Comparison of ENCODE assay signal across 8 mouse cellular contexts in the genomic region with DNA sequence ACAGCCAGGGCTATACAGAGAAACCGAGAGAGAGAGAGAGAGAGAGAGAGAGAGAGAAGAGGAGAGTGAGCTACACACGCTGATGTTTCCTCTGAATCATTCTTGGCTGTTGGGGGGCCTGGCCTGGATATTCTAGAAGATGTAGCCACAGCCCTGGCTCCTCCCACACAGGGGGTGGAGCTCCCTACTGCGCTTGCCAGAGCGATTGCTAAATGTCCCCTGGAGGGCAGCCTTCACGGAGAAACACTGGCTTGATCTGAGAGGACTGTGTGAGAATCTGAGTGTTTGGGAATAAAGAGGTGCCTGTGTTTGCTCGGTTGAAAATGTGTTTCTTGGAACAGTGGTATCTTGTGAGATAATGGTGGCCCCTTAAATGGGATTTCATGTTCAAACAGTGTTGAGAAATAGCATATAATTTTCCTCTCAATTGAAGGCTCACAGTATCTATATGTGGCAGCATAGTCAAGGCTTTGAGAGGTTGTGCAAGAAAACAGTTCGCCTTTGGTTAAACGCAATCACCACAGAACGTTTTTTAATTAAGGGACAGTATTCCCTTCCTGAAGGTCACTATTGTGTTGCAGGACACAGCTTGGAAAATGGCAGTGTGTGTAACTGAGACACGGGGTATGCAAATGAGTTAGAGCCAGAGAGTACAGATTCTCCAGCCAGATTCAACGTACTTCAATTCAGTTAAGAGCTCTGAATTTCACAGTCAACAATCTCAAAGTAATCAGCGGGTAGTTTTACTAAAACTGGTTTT. TPM values are rescaled to one million over a fixed set of nuclear protein-coding genes. Genes with fewer than 3 reads are reported as not detected.
DNase-seq lines count a peak whose midpoint lies in the region; ATAC-seq and TF ChIP-seq lines count a peak whose summit lies in the region.
"Had no signal": no experiment of that assay in that cellular context is flagged by ENCODE, and none has a peak within 500 bp of the region (broad histone marks: within the 10 kb centered on the region; RNA-seq: fewer than 3 reads in every experiment).

No protein-coding gene starts in this region.

- peak; percentile 77 for DNase-seq in 3134 (ENCODE audit: extremely low read depth, insufficient read length, low spot score)
- peak; percentile 77 for DNase-seq in A20 (ENCODE audit: low read depth, low spot score)
- peak; percentile 24 for DNase-seq in c-Kit-negative CD71-positive TER-119-positive erythroid progenitor cells, embryonic 14.5 days (ENCODE audit: low read depth, low spot score)
- DNase-seq in heart, adult 18-20 months, result peak; percentile 88 to 89
- peak; percentile 87 for DNase-seq in lung, embryonic 14.5 days
- peak; percentile 80 for DNase-seq in stomach, postnatal 0 days (ENCODE audit: low spot score)

- H3K4me3 ChIP-seq in kidney, embryonic 15.5 days (replicated peaks), result no peak overlapping the region
- H3K4me3 ChIP-seq in lung, embryonic 14.5 days (ENCODE audit: low read depth, low read length), result no peak overlapping the region
- no peak overlapping the region for H3K4me3 ChIP-seq in stomach, postnatal 0 days (ENCODE audit: low read depth, low read length)
- H3K4me3 ChIP-seq: neural tube, embryonic 12.5 days had no signal

- ATAC-seq in kidney, embryonic 15.5 days (replicated peaks; ENCODE audit: low FRiP score), result peak; percentile 74; the same call in 1 of the 2 replicates
- peak; percentile 89 for ATAC-seq in lung, embryonic 14.5 days (ENCODE audit: insufficient read depth)
- ATAC-seq in stomach, postnatal 0 days (ENCODE audit: low FRiP score, low TSS enrichment), result peak; percentile 91

- 54% methylated on average over 12 of the region's 12 CpGs for WGBS in kidney, embryonic 15.5 days
- 36% methylated on average over 12 of the region's 12 CpGs for WGBS in lung, embryonic 14.5 days
- whole genome bisulfite sequencing in stomach, postnatal 0 days, result 43% methylated on average over 12 of the region's 12 CpGs

- H3K4me1 ChIP-seq in kidney, embryonic 15.5 days, result peaks cover 6% of the 10 kb centered on the region; the same call in 1 of the 2 replicates
- H3K4me1 ChIP-seq in lung, embryonic 14.5 days (ENCODE audit: insufficient read depth), result no peaks in the 10 kb centered on the region
- no peaks in the 10 kb centered on the region for H3K4me1 ChIP-seq in stomach, postnatal 0 days (replicated peaks; ENCODE audit: control insufficient read depth, insufficient read depth)
- H3K4me1 ChIP-seq: neural tube, embryonic 12.5 days had no signal

- peak; percentile 50 for TF ChIP-seq CTCF in lung, embryonic 14.5 days (IDR thresholded peaks at IDR 0.05; ENCODE audit: low read depth)
- peak; percentile 72 for TF ChIP-seq CTCF in stomach, postnatal 0 days (IDR thresholded peaks at IDR 0.05; ENCODE audit: low read depth)

- H3K27me3 ChIP-seq in kidney, embryonic 15.5 days, result no peaks in the 10 kb centered on the region; the same call in 1 of the 2 replicates
- no peaks in the 10 kb centered on the region for H3K27me3 ChIP-seq in lung, embryonic 14.5 days (ENCODE audit: insufficient read depth, low read length)
- no peaks in the 10 kb centered on the region for H3K27me3 ChIP-seq in stomach, postnatal 0 days (ENCODE audit: control insufficient read depth, insufficient read depth, low read length)
- H3K27me3 ChIP-seq: neural tube, embryonic 12.5 days had no signal

- H3K9ac ChIP-seq in kidney, embryonic 15.5 days, result no peak overlapping the region
- H3K9ac ChIP-seq in lung, embryonic 14.5 days, result no peak overlapping the region
- H3K9ac ChIP-seq in stomach, postnatal 0 days (ENCODE audit: low read length), result no peak overlapping the region
- H3K9ac ChIP-seq: neural tube, embryonic 12.5 days had no signal

- no peaks in the 10 kb centered on the region for H3K36me3 ChIP-seq in kidney, embryonic 15.5 days
- no peaks in the 10 kb centered on the region for H3K36me3 ChIP-seq in lung, embryonic 14.5 days (ENCODE audit: insufficient read depth)
- no peaks in the 10 kb centered on the region for H3K36me3 ChIP-seq in stomach, postnatal 0 days (ENCODE audit: control insufficient read depth, insufficient read depth, low read length)
- H3K36me3 ChIP-seq: neural tube, embryonic 12.5 days had no signal

- no peak overlapping the region for H3K27ac ChIP-seq in kidney, embryonic 15.5 days
- H3K27ac ChIP-seq in lung, embryonic 14.5 days (ENCODE audit: low read depth), result no peak overlapping the region
- no peak overlapping the region; the same call in 1 of the 2 replicates for H3K27ac ChIP-seq in stomach, postnatal 0 days (replicated peaks)
- H3K27ac ChIP-seq: neural tube, embryonic 12.5 days had no signal

- TF ChIP-seq EP300 in stomach, postnatal 0 days (optimal IDR thresholded peaks at IDR 0.05), result no peak

- H3K9me3 ChIP-seq in kidney, embryonic 15.5 days (replicated peaks), result no peaks in the 10 kb centered on the region
- H3K9me3 ChIP-seq in lung, embryonic 14.5 days (ENCODE audit: low read depth, low read length), result no peaks in the 10 kb centered on the region
- no peaks in the 10 kb centered on the region for H3K9me3 ChIP-seq in stomach, postnatal 0 days (ENCODE audit: control insufficient read depth, low read length)
- H3K9me3 ChIP-seq: neural tube, embryonic 12.5 days had no signal

- no peak overlapping the region for H3K4me2 ChIP-seq in kidney, embryonic 15.5 days
- no peak overlapping the region for H3K4me2 ChIP-seq in lung, embryonic 14.5 days
- H3K4me2 ChIP-seq in stomach, postnatal 0 days (replicated peaks; ENCODE audit: low read depth), result no peak overlapping the region
- H3K4me2 ChIP-seq: neural tube, embryonic 12.5 days had no signal

RNA-seq across cellular contexts. Expression of a gene that starts 49.4 kb away (rescaled TPM):
- total RNA-seq in heart, adult 18-20 months (2021), result 1 to 10 TPM; 6.2 to 7.0 TPM
- polyA plus RNA-seq in kidney, embryonic 15.5 days (2015; fragmentation: Nextera tagmentation; extraction: Ambion mirVana), result 27.5 and 27.8 TPM in 2 replicates
- 25.9 and 27.0 TPM in 2 replicates for polyA plus RNA-seq in lung, embryonic 14.5 days (2014; fragmentation: Nextera tagmentation; extraction: Ambion mirVana)
- 30.0 and 30.7 TPM in 2 replicates for polyA plus RNA-seq in stomach, postnatal 0 days (2015; fragmentation: Nextera tagmentation; extraction: Ambion mirVana)

Comparison
In these comparisons a context has a peak if more than half of its experiments do, and no peak if none do; other contexts are left out.
1. DNase-seq: peak in every context shown above with its lines; median percentile 88 in heart, adult 18-20 months; 87 in lung, embryonic 14.5 days; 80 in stomach, postnatal 0 days; 77 in 3134; 77 in A20; 24 in c-Kit-negative CD71-positive TER-119-positive erythroid progenitor cells, embryonic 14.5 days.